9 mouse cellular contexts compared by ENCODE assay signal in the genomic region with DNA sequence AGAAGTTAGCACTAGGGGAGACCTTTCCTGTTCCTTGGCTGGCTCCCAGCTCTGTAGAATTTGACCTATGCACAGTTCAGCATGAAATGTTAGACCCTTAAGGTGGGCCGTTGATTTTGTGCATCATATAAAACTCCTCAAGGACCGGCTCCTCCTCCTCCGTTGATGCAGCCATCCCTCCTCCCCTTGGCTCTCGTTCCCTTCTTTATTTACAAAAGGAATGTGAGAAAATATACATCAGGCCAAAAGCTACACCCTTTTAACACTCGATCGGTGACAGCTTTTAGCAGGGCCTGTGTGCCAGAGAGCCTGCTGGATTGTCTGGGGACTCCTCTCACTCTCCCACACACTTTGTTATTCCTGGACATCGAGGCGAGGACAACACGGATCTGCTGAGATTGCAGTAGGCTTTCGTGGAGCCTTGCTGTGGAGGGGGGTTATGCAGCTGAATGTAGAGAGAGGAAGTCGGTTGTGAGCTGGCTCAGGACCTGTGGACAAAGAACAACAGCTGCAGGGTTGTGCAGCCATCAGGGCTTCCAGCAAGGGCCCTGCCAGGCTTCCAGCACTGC. TPM values are rescaled to one million over a fixed set of nuclear protein-coding genes. Genes with fewer than 3 reads are reported as not detected.
DNase-seq lines count a peak whose midpoint lies in the region; ATAC-seq and TF ChIP-seq lines count a peak whose summit lies in the region.
"Had no signal": no experiment of that assay in that cellular context is flagged by ENCODE, and none has a peak within 500 bp of the region (broad histone marks: within the 10 kb centered on the region; RNA-seq: fewer than 3 reads in every experiment).

No protein-coding gene starts in this region.

- peaks cover 4% of the 10 kb centered on the region; the same call in 1 of the 2 replicates for H3K4me1 ChIP-seq in liver, postnatal 0 days (ENCODE audit: insufficient read depth)
- no peaks in the 10 kb centered on the region for H3K4me1 ChIP-seq in liver, embryonic 11.5 days (replicated peaks; ENCODE audit: control insufficient read depth, insufficient read depth, low read length)
- H3K4me1 ChIP-seq in intestine, embryonic 15.5 days (replicated peaks): peaks cover 11% of the 10 kb centered on the region
- H3K4me1 ChIP-seq: megakaryocyte, embryonic 14.5 days had no signal

- no peak for DNase-seq in liver, postnatal 0 days
- DNase-seq in liver, embryonic 11.5 days (ENCODE audit: low spot score): no peak
- peak; percentile 58 to 62 for DNase-seq in left cerebral cortex, postnatal 36 days (ENCODE audit: low spot score in 2 of 2)
- DNase-seq in right cerebral cortex, adult 2 months (ENCODE audit: low spot score in 2 of 2): peak; percentile 69 to 70
- DNase-seq in cerebellum, adult 8-10 months: no peak
- no peak for DNase-seq in spleen, adult 12 weeks (ENCODE audit: low spot score)

- intact Hi-C loops in left cerebral cortex, postnatal 36 days (cut with DNase I): loop anchor here (5.0 kb wide), 2 partner anchors 37 to 83 kb away; a partner anchor contains a TSS

- ATAC-seq in liver, postnatal 0 days: no peak
- no peak for ATAC-seq in liver, embryonic 11.5 days (replicated peaks; ENCODE audit: low FRiP score)
- 0 out of 2 replicates have a peak, but pooled peaks have one; percentile 22 for ATAC-seq in granulocyte monocyte progenitor cell, adult 5-6 weeks (replicated peaks; ENCODE audit: poor library complexity, severe bottlenecking)
- ATAC-seq in intestine, embryonic 15.5 days: peak; percentile 61

- H3K27me3 ChIP-seq in liver, postnatal 0 days (ENCODE audit: insufficient read depth, low read length): no peaks in the 10 kb centered on the region
- no peaks in the 10 kb centered on the region for H3K27me3 ChIP-seq in liver, embryonic 11.5 days (replicated peaks; ENCODE audit: control insufficient read depth, insufficient read depth, low read length)
- H3K27me3 ChIP-seq in intestine, embryonic 15.5 days (replicated peaks): no peaks in the 10 kb centered on the region

- no peak for TF ChIP-seq EP300 in liver, postnatal 0 days (IDR thresholded peaks at IDR 0.05; ENCODE audit: low read depth)

- no peak overlapping the region for H3K4me2 ChIP-seq in liver, postnatal 0 days (ENCODE audit: low read depth, low read length)
- H3K4me2 ChIP-seq in liver, embryonic 11.5 days: no peak overlapping the region
- H3K4me2 ChIP-seq in intestine, embryonic 15.5 days (replicated peaks): peak overlapping the region; percentile 15; the same call in 1 of the 2 replicates

- 62% methylated on average over 11 of the region's 11 CpGs for WGBS in liver, postnatal 0 days (ENCODE audit: insufficient replicate concordance)
- 70% methylated on average over 11 of the region's 11 CpGs for WGBS in liver, embryonic 11.5 days
- WGBS in intestine, embryonic 15.5 days: 22% methylated on average over 11 of the region's 11 CpGs

- no peak overlapping the region for H3K9ac ChIP-seq in liver, postnatal 0 days (replicated peaks)
- no peak overlapping the region for H3K9ac ChIP-seq in liver, embryonic 11.5 days (ENCODE audit: low read depth, low read length)
- no peak overlapping the region for H3K9ac ChIP-seq in intestine, embryonic 15.5 days

- TF ChIP-seq CTCF in liver, postnatal 0 days (IDR thresholded peaks at IDR 0.05; ENCODE audit: low read depth): no peak

- H3K36me3 ChIP-seq in liver, postnatal 0 days (replicated peaks; ENCODE audit: insufficient read depth, low read length): peaks cover 22% of the 10 kb centered on the region
- peaks cover 6% of the 10 kb centered on the region; the same call in 1 of the 2 replicates for H3K36me3 ChIP-seq in liver, embryonic 11.5 days (ENCODE audit: control insufficient read depth, insufficient read depth, low read length)
- H3K36me3 ChIP-seq in intestine, embryonic 15.5 days: peaks cover 12% of the 10 kb centered on the region

- peak overlapping the region; percentile 39; the same call in 1 of the 2 replicates for H3K27ac ChIP-seq in liver, postnatal 0 days (ENCODE audit: low read depth)
- no peak overlapping the region for H3K27ac ChIP-seq in liver, embryonic 11.5 days (ENCODE audit: low read depth, low read length)
- peak overlapping the region; percentile 81 for H3K27ac ChIP-seq in intestine, embryonic 15.5 days

- H3K9me3 ChIP-seq in liver, postnatal 0 days (ENCODE audit: low read length): no peaks in the 10 kb centered on the region
- H3K9me3 ChIP-seq in liver, embryonic 11.5 days (ENCODE audit: control insufficient read depth, low read length): no peaks in the 10 kb centered on the region
- no peaks in the 10 kb centered on the region for H3K9me3 ChIP-seq in intestine, embryonic 15.5 days
- H3K9me3 ChIP-seq: megakaryocyte, embryonic 14.5 days had no signal

- no peak overlapping the region for H3K4me3 ChIP-seq in liver, postnatal 0 days (ENCODE audit: low read depth, low read length)
- no peak overlapping the region for H3K4me3 ChIP-seq in liver, embryonic 11.5 days (ENCODE audit: low read depth, low read length)
- H3K4me3 ChIP-seq in intestine, embryonic 15.5 days (replicated peaks): no peak overlapping the region
- H3K4me3 ChIP-seq: megakaryocyte, embryonic 14.5 days had no signal

RNA-seq across cellular contexts. Expression of a gene that starts 56.5 kb away (rescaled TPM):
- not detected in 2 replicates for polyA plus RNA-seq in liver, postnatal 0 days (2015; fragmentation: Nextera tagmentation; extraction: Ambion mirVana)
- polyA plus RNA-seq in liver, embryonic 11.5 days (2014; fragmentation: Nextera tagmentation; extraction: Ambion mirVana): not detected in 2 replicates
- total RNA-seq in granulocyte monocyte progenitor cell, adult 5-6 weeks (2014; fragmentation: Nextera tagmentation): not detected in 2 replicates
- not detected in 2 replicates for total RNA-seq in granulocyte monocyte progenitor cell, adult 5-6 weeks (2017)
- not detected in 2 replicates for polyA plus RNA-seq in intestine, embryonic 15.5 days (2015; fragmentation: Nextera tagmentation; extraction: Ambion mirVana)
- not detected for total RNA-seq in left cerebral cortex, postnatal 36 days (2021)

Comparison
In these comparisons a context has a peak if more than half of its experiments do, and no peak if none do; other contexts are left out.
1. ATAC-seq: peak in granulocyte monocyte progenitor cell, adult 5-6 weeks (single experiment) and intestine, embryonic 15.5 days (single experiment); none in liver, postnatal 0 days (single experiment) and liver, embryonic 11.5 days (single experiment).
2. DNase-seq: peak in left cerebral cortex, postnatal 36 days (2 of 2) and right cerebral cortex, adult 2 months (2 of 2); none in liver, postnatal 0 days (single experiment), liver, embryonic 11.5 days (single experiment), cerebellum, adult 8-10 months (single experiment) and spleen, adult 12 weeks (single experiment).